Mouse (Mus musculus) cerebellum, postnatal 4 days (tissue): Measurements from ENCODE around the gene Plcb2.

Source experiments
- DNase-seq, 2 experiments: peaks; one replicate each; pipeline ENCODE4 v3.0.0; 2022; ENCODE audit warnings: low spot score in 2 of 2, mixed read lengths in 1 of 2

The Plcb2 gene

DNA sequence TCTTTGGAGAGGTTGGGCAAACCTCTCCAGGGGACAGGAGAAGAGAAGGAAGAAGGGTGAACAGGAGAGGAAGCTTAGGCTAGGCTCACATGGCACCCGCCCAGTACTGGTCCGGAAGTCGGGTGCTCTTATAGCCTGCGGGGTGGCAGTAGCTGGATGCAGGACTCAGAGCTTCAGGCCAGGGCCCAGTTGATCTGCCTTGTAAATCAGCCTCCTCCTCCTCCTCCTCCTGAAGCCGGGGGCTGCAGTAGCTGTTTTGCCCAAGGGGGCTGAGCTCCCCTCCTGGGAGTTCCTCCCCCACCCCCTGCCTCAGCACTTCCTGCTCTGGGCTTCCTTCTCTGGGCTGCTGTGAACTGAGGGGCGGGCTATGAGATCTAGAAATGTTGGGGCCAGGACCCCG lies at the start of gene Plcb2:
Gene Plcb2 (minus strand): TSS at position 102 of the 400 bp plus-strand sequence.
- DNase-seq: no peak

DNA sequence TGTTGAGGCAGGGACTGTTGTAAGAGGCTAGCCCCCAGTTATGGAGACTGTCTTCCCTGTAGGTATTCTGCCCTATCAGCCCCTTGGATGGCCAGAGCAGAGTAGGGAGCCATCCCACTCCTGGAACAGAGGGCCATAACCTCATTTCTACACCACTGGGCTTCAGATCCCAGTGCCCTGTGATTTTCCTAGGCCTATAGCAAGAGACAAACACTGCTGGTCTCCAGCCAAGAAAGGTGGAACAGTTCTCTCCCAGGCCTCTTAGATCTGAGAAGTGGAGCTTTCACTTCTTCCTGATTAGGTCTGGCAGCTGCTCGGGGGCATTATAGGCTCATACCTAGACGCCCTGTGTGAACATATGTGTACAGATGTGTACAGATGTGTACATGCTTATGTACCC lies 48.1 kb upstream of the Plcb2 start:
- no peak for DNase-seq

DNA sequence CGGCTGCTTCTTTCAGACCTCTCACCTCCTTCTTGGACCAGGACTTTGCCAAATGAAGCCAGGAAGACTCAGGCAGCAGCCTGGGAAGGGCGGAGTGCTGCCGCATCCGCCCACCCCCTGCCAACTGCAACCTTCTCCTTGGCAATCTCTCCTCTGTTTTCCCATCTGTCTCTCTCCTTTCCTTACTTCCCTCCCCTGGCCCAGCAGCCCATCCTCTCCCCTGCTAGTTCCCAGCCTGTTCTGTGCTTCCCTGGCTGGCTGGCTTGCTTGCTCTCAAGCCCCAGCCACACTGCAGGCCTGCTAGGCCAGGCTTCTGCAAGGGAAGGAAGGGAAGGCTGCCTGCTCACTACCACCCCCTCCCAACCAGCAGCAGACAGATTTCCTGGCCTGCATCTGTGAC lies 47.6 kb upstream of the Plcb2 start:
- DNase-seq: peak in 1 of 2 experiments; percentile 59

DNA sequence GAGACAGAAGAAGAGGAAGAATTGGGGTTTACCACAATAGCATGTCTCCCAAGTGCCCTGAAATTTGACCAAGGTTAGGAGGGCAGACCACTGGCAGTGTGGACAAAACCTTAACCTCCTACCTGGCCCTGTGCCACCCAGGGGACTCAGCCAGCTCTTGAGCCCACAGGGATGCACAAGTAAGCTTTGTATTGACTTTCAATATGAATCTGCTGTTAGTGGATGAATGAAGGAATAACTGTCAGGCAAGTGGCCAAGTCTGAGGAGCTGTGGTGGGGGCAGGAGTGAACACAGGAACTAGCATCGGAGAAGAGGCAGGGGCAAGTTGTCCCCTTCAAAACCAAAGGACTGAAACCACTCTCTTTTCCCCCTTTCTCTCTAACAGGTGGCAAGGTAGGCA lies 47.2 kb upstream of the Plcb2 start:
- no peak for DNase-seq

DNA sequence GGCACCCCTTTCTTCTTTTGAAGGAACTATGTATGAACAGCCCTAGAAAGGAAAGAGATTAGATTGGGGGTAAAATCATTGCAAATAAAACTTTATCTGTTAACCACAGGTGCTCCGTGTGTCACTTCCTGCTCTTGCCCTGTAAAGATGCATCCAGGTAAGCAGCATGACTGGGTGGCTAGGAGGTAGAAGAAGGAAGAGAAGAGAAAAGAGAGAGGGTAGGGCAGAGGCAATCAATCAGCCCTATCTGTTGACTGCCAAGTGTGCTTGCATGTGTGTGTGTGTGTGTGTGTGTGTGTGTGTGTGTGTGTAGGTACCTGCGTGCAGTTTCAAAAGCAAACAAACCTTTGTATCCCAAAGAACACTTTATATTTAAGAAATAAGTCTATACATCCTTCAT lies 46.3 kb upstream of the Plcb2 start:
- DNase-seq: no peak

DNA sequence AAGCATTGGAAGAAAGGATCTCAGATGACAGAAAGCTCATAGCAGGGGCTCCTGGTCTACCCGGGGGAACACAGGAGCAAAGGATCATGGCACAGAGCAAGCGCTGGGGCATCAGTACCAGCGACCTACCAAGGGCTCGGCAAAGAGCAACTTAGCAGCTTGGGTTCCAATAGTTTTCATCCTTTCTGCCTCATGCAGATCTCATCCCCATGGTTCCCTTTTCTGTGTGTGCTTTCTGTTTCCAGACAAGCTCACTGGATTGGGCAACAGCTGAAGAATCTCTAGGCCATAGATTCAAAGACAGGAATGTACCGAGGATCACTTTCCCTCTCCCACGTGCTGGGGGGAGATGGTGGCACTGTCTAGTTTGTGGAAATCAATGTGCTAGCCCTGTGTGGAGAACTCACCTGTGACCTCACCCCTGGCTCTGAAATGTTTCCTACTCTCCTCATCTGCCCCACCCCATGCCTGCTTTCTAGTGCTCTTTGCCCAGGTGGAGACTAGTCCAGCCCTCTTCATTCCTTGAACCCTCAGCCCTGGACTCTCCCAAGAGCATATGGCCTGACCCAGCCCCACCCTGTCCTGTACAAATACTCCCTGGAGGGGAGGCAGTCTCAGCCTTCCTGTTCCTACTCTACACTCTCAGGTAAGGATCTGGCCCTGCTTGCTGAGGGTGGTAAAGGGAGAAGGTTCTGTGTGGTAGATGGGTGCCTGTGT lies 44.1 kb upstream of the Plcb2 start, which contains the start of gene Phgr1:
Gene Phgr1 (plus strand): TSS at position 612 of the 717 bp plus-strand sequence.
- no peak for DNase-seq

DNA sequence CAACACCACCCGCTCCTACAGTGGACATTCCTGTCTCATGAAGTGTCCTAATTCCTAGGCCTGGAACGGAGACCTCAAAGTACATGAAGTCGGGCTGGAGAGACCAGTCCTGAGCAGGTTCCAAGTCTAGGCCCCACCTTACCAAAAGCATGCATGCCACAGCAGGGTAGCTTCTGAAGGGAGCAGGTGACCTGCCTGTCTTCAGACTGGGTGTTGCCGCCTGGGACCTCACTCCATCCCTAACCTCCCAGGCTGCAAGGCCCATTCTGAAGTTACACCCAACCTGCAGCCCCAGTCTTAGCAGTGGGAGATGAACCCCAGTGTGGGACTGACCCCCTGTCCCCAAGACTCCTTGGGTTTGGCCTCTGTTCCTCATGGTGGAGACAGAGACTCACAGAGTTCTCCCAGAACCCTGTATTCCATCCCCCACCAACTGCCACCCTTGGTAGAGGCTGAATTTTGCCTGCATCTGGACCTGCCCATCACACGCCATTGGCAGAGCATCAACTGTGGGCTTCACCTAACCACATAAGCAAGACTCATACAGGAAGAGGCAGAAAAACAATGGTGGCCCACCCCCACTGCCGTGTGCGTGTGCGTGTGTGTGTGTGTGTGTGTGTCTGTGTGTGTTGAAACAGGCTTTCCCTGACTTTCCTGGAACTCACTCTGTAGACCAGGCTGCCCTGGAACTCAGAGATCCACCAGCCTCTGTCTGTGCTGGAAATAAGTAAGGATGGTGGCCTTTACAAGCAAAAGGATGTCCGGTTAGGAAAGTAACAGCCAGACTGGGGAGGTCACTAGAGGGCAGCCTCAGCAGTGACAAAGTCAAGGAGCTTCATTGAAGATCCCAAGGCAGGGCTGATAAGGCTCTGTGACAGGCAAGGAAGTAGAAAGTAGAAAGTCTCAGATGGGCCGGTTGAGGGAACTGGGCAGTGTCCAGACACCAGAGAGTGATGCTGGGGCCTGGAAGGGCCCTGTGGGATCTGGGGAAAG lies 38.1 kb upstream of the Plcb2 start:
- no peak for DNase-seq

DNA sequence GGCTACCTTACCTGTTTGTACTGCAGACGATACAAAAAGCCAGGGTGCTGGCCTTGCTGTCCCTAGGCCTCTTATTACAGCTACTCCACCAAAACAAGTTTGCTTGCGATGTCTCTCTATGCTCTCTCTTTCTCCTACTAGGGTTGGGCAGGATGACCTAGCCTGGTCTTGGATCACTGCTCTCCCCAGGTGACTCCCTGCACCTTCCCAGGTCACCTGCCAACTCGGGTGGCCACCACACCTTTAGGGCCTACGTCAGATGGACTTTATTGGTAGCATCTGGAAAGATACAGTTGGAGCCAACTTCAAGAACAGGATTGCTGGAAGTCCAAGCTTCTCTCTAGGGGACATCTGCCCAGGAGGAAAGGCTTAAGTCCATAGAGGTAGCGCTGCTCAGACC lies 36.6 kb upstream of the Plcb2 start:
- no peak for DNase-seq

DNA sequence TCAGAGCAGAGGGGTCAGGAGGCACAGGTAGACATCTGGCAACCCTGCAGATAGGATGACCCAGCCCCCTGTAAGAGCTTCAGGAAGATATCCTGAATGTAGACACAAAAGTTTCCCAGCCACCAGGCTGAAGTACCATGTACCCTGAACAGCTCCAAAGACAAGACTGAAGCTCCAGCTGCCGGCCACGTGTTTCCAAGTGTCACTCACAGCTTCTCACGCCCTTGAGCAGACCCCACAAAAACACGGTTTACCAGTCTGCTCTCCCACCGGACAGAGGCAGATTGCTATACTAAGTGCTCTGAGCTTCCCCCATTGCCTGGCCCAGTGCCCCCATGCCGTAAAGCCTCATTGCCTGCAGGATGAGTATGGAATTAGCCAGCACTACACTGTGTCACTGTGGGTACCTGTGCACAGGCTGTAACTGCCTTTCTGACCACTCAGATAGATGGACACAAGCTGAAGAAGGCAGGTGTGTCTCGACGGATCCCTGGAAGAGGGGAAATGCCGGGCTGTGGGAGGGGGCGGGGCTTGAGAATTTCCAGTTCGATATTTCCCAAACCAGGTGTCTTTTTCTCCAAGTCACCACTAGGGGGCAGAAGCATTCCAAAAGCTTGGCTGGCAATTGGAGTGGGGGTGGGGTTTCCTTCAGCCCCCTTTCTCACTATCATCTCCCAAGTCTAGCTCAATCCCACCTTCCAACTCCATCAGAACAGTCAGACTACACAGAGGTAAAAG lies 36.0 kb upstream of the Plcb2 start:
- peak in 1 of 2 experiments; percentile 64 for DNase-seq

DNA sequence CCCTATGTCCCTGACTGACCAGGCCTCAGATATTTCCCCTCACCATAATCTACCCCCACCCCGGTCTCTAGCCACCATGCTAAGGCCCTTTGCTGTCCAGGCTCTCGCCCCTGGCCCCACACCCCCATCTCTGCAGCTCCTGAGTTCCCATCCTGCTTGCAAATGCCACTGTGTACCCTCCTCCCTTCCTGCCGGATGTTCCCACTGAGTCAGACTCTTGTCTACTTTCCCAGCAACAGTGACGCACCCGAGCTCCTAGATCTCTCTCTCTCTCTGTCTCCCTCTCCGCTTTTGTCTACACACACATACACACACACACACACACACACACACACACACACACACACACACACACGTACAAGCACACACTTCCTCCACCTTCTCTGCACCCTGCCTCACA lies 35.2 kb upstream of the Plcb2 start:
- DNase-seq: no peak

DNA sequence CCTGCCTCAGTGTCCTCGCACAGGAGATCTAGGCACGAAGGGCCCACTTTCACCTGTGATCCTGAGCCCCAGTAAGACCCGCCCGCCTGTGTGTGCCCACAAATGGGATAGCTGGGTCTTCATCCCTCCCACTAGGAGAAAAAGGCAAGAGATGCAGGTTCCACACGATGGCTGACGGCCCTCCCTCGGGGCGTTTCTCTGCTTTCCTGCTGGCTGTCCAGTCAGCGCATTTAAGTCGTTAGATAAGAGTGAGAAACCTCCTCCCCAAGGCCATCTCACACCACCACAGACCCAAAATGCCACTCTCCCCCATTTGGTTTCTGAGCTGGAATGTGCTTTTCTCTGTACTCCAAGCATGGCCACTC lies 34.5 kb upstream of the Plcb2 start:
- DNase-seq: no peak

DNA sequence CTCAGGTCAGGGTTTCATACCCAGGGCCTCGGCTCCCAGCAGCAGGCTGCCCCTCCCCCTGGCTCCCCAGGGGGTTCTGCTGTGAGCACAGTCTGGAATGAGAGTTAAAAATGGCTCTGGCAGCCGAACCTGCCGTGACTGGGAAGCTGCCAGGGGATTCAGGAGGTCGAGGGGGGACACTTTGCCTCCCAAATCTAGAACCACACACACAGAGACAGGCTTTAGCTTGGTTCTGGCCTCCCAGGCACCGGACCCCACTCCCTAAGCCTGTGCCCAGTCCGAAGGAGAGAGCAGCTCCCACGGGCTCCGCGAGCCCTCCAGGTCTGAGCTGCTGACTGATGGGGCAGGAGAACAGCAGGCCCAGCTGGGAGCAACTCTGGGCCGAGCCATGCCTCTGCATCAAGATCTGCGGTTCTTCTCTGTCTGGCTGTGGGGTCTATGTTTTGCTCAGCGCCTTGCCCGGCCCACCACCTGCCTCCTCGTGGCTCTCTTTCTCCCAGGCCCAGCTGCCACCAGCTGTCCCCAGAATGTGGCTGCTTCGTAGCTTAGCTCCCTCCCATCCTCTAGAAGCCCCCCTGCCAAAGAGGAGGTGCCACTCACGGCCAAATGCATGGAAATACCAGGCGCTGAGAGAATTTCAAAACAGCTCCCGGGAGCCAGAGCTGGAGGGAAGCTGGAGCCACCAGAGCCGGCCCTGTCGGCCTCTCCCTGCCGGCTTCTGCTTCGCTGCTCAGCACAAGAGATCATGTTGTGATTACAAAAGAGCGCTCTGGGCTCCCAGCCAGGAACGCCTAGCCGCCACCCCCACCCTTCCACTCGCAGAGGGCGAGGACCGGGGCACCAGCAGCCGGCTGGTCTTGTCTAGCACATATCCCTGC lies 33.9 kb upstream of the Plcb2 start, which contains the start of gene Ccdc9b:
Gene Ccdc9b (minus strand): TSS at position 756 of the 878 bp plus-strand sequence.
- DNase-seq: peak; percentile 74 to 91

DNA sequence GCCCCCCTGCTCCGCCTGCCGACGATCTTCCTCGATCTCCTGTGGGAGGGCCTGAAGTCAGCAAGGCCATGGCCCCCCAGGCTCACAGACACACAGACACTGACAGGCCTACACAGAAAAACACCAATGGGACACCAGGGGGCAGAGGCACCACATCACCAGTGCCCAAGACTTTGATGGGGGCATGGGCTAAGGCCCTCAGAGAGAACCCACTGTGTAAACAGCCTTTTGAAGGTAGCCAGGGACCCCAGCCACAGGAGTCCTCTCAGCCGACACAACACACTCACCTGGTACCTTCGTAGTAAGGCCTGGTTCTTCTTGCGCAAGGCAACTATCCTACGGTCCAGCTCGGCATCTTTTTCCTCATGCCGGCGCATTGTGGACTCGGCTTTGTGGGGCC lies 33.1 kb upstream of the Plcb2 start:
- no peak for DNase-seq

DNA sequence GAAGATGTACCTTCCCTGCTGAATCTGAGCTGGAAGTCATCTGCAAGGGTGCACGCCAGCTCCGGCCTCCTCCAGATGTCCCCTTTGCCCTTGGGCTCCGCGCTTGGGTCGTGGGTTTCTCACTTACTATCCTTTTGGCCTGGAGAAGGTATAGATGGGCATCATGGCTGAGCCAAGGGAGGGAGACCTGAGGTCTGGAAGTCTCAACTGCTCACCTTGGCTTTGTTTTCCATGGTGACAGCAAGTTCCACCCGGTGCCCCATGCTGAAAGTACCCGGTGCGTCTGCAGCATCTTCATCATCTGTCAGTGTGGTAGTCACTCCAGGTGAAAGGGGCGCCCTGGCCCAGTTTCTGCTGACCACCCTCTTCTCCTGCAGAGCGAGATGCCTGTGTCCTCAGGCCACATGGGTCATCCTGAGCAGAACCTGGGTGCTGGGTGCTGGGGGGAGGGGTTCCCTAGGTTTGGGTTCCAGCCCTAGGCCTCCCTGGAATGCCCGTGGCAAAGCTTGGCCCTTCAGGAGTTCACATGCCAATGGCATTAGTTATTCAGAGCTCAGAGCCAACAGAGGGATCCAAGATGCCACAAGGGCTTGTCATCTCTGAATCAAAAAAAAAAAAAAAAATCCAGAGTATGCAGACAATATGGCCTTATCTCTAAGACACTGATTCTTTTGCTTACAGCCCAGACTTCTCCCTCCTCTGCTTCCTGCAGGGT lies 32.2 kb upstream of the Plcb2 start:
- no peak for DNase-seq

DNA sequence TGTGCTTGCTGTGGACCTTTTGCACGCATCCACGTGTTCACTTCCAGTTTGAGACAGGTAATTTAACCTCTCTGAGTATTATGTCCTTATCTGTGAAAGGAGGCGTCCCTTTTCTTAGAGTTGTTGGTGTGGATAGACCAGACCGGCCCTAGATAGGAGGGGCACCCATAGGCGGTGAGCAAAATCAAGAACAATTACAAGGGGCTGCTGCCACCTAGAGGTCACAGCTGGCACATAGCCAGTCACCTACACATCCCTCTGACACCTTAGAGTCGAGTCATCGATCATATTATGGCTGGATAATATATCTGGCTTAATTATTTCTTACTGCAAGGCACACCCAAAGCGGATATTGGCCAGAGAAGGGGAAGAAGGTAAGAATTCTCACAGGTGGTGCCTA lies 31.6 kb upstream of the Plcb2 start:
- peak in 1 of 2 experiments; percentile 63 for DNase-seq

DNA sequence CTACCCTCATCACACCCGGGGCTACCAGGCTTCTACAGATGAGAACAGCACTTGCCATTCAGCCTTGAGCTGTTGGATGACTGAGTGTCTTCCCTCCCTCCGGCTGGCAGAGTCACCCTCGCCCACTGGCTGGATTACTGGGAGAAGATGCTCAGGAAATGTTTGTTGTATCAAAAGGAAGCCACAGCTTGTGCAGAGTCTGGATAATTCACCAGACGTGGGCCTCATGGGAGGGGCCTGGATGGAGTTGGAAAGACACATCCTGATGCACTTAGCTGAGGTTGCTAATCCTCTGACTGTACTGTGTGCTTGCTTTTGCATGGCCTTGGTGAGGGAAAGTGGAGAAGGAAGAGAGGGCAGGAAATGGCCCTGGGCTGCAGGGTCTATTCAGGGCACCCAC lies 27.9 kb upstream of the Plcb2 start:
- no peak for DNase-seq

DNA sequence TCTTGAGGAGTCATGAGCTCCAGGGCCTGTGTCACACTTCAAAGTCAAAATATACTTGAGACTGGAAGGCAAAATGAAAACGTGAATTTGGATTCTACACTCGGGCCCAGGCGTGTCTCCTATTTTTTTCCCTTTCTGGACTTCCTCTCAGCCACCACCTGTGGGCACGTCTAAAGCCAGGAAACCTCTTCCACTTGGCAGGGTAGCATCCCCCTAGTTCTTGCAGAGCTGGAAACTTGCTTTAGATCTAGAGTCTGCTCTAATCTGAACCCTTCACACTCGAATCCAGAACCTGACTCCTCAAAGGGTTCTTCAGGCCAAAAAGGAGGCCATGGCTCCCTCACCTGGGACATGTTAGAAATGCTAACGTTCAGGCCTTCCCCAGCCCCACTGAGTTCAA lies 27.2 kb upstream of the Plcb2 start:
- no peak for DNase-seq

DNA sequence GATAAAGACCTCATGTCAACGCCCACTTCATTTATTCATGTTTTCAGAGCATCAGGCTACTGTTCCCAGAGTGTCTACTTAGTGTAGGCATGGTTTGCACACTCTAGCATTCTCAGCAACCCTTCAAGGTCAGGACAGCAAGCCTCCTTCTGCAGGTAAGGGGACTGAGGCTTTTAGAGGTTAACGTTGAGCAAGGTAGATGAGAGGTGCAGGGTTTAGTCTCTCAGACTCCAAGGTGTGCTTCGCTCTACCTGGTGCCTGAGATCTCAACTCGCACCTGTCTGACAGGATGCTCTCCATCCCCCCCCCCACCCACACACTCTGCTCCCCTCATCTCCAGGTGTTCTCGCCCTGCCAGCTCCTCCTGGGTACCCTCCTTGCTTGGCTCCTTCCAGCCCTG lies 25.9 kb upstream of the Plcb2 start:
- no peak for DNase-seq

DNA sequence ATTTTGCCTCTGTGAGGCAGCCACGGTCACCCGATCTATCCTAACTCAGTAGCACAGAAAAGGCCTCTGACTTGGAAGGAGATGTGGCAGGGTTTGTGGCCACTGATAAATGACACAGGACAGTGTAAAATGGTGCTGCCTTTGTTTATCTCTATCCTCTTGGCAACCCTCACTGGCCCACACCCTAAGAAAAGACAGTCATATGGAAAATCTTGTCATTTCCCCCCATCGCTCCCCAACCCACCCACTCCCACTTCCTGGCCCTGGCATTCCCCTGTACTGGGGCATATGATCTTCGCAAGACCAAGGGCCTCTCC lies 24.5 kb upstream of the Plcb2 start:
- DNase-seq: no peak
